Mouse (Mus musculus) olfactory bulb, adult 2 months (tissue): ENCODE data around the gene Actn4. TPM values are rescaled to one million over a fixed set of nuclear protein-coding genes. Genes with fewer than 3 reads are reported as not detected.
A peak's percentile ranks its signal among the peaks of the same experiment; 100 is the strongest.

ENCODE experiments used
- H3K27ac ChIP-seq: fragments of 200-500 bp; 2 replicates; pipeline ENCODE4 v1.5.1; 2012; ENCODE audit warnings: low read depth, low read length; ENCODE audit not compliant: insufficient read depth
- H3K4me1 ChIP-seq: fragments of 200-500 bp; 2 replicates; pipeline ENCODE4 v1.6.1; 2012; ENCODE audit warnings: low read length; ENCODE audit not compliant: control insufficient read depth, insufficient read depth
- H3K4me3 ChIP-seq: fragments of 200-500 bp; 2 replicates; pipeline ENCODE4 v1.5.1; 2012; ENCODE audit warnings: mild to moderate bottlenecking, low read depth, low read length, moderate library complexity; ENCODE audit not compliant: insufficient read depth
- CTCF ChIP-seq: fragments of 200-500 bp; IDR thresholded peaks from 2 replicates; pipeline ENCODE4 v1.5.1; 2012; ENCODE audit warnings: low read depth, mild to moderate bottlenecking, low read length, moderate library complexity; ENCODE audit not compliant: insufficient read depth
- POLR2A ChIP-seq: fragments of 200-500 bp; IDR thresholded peaks from 2 replicates; pipeline ENCODE4 v1.6.1; 2012; ENCODE audit warnings: mild to moderate bottlenecking, low read depth, low read length, moderate library complexity; ENCODE audit not compliant: insufficient read depth
- WGBS: fragments of 180-500 bp; shearing (Covaris S2); methylation state at CpG from one replicate; pipeline ENCODE4 v1.1.7; 2018; 5-methylcytosine and 5-hydroxymethylcytosine counted together
- polyA plus RNA-seq: library from polyadenylated mRNA; stranded (reverse); fragments of >200 nt; gene quantifications from 2 replicates; pipeline ENCODE4 v1.2.4, GENCODE M21; 2012; ENCODE audit warnings: low replicate concordance; ENCODE audit not compliant: missing spikeins, insufficient read depth, insufficient read length

Actn4 gene
- polyA plus RNA-seq, 1 experiment = 498 TPM

- 49% methylated on average over 15 of the region's 15 CpGs for WGBS
Measured at GRCm38 (mm10) chr7:28862817-28863499, 99.2 kb downstream of the Actn4 start.

GRCm38 (mm10) chr7:28860898-28861297 is 101.2 kb downstream of the Actn4 start:
- Histone ChIP-seq H3K4me1 (peaks cover 30% of the 10 kb centered on the region), H3K4me3 (no peak overlapping the region), H3K27ac (no peak overlapping the region)
- TF ChIP-seq POLR2A = no peak
- no peak for TF ChIP-seq CTCF
- 88% methylated on average over 6 of the region's 6 CpGs for WGBS

More at GRCm38 (mm10) chr7:28862817-28863499, 99.2 kb downstream of the Actn4 start:
- Histone ChIP-seq H3K4me1 (peaks cover 48% of the 10 kb centered on the region), H3K27ac (peak overlapping the region; percentile 41), H3K4me3 (no peak overlapping the region)
- TF ChIP-seq POLR2A (no peak), CTCF (no peak)

GRCm38 (mm10) chr7:28859953-28860352 is 102.2 kb downstream of the Actn4 start:
- H3K4me1 ChIP-seq = peaks cover 22% of the 10 kb centered on the region
- no peak overlapping the region for H3K27ac ChIP-seq
- 90% methylated on average over 2 of the region's 2 CpGs for WGBS
- TF ChIP-seq POLR2A (no peak), CTCF (no peak)
- no peak overlapping the region for H3K4me3 ChIP-seq

GRCm38 (mm10) chr7:28850642-28851041 is 111.5 kb downstream of the Actn4 start:
- H3K4me3 ChIP-seq = no peak overlapping the region
- H3K27ac ChIP-seq = no peak overlapping the region
- WGBS = 84% methylated on average over 4 of the region's 4 CpGs
- H3K4me1 ChIP-seq = peaks cover 5% of the 10 kb centered on the region; the same call in 1 of the 2 replicates
- no peak for TF ChIP-seq POLR2A
- TF ChIP-seq CTCF = no peak

- no peak for TF ChIP-seq CTCF
- TF ChIP-seq POLR2A = no peak
- 39% methylated on average over 1 of the region's 1 CpGs for WGBS
- Histone ChIP-seq H3K4me1 (peaks cover 5% of the 10 kb centered on the region; the same call in 1 of the 2 replicates), H3K27ac (no peak overlapping the region), H3K4me3 (no peak overlapping the region)
Measured at GRCm38 (mm10) chr7:28849700-28850236, 112.4 kb downstream of the Actn4 start.

GRCm38 (mm10) chr7:28847273-28847672 is 114.9 kb downstream of the Actn4 start:
- H3K27ac ChIP-seq = no peak overlapping the region
- no peak for TF ChIP-seq CTCF
- no peak for TF ChIP-seq POLR2A
- H3K4me3 ChIP-seq = no peak overlapping the region
- WGBS = 92% methylated on average over 1 of the region's 1 CpGs
- peaks cover 5% of the 10 kb centered on the region; the same call in 1 of the 2 replicates for H3K4me1 ChIP-seq

Other genes with a start within 250 kb of the Actn4 start
- not detected in 2 replicates for gene Fbxo17, start 245.5 kb downstream of the Actn4 start, polyA plus RNA-seq
- gene Mrps12, start 220.5 kb downstream of the Actn4 start, polyA plus RNA-seq = not detected in 2 replicates
- not detected in 2 replicates for gene Sars2, start 220.3 kb downstream of the Actn4 start, polyA plus RNA-seq
- not detected in 2 replicates for gene Ccer2, start 206.2 kb downstream of the Actn4 start, polyA plus RNA-seq
- not detected in 2 replicates for gene Sirt2, start 195.6 kb downstream of the Actn4 start, polyA plus RNA-seq
- gene Nfkbib, start 194.8 kb downstream of the Actn4 start, polyA plus RNA-seq = not detected in 2 replicates
- gene Rinl, start 173.4 kb downstream of the Actn4 start, polyA plus RNA-seq = not detected in 2 replicates
- 179 and 465 TPM in 2 replicates for gene Hnrnpl, start 153.8 kb downstream of the Actn4 start, polyA plus RNA-seq
- gene Ech1, start 137.1 kb downstream of the Actn4 start, polyA plus RNA-seq = not detected in 2 replicates
- not detected in 2 replicates for gene Lgals4, start 128.5 kb downstream of the Actn4 start, polyA plus RNA-seq
- not detected in 2 replicates for gene Lgals7, start 98.5 kb downstream of the Actn4 start, polyA plus RNA-seq
- not detected in 2 replicates for gene Capn12, start 80.9 kb downstream of the Actn4 start, polyA plus RNA-seq
- gene Eif3k, start 19.5 kb upstream of the Actn4 start, polyA plus RNA-seq = not detected in 2 replicates
- not detected in 2 replicates for gene Map4k1, start 19.7 kb upstream of the Actn4 start, polyA plus RNA-seq
- gene Ryr1, start 162.8 kb upstream of the Actn4 start, polyA plus RNA-seq = not detected in 2 replicates
- not detected in 2 replicates for gene Rasgrp4, start 172.5 kb upstream of the Actn4 start, polyA plus RNA-seq
- not detected in 2 replicates for gene Fam98c, start 193.9 kb upstream of the Actn4 start, polyA plus RNA-seq
- not detected in 2 replicates for gene Ggn, start 207.9 kb upstream of the Actn4 start, polyA plus RNA-seq
- gene Spred3, start 208.1 kb upstream of the Actn4 start, polyA plus RNA-seq = not detected in 2 replicates
- not detected in 2 replicates for gene Psmd8, start 218.4 kb upstream of the Actn4 start, polyA plus RNA-seq